Mouse (Mus musculus) lung, postnatal 10 days (tissue): ENCODE measurements around the gene Dirc2.

Source experiments
- DNase-seq: peaks from one replicate; pipeline ENCODE4 v3.0.0; 2021

Dirc2 gene

DNA sequence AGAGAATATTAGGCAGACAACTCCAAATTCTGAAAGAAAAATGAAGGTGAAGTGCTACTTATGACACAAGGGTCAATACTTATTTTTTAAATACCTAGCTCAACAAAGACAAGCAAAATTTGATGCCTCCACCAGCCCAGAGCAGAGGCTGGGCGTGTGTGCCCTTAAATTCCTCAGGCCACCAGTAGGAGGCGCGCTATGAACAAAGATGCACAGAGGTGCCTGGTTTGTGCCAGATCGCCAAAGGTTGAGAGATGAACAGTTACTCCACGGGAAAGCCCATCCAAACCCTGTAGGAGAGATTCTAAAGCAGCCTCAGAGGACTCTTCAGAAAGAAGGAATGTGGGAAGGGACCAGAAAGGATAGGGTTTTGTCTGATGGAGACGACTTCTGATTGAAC lies 35.1 kb downstream of the Dirc2 start:
- DNase-seq = peak; percentile 76

DNA sequence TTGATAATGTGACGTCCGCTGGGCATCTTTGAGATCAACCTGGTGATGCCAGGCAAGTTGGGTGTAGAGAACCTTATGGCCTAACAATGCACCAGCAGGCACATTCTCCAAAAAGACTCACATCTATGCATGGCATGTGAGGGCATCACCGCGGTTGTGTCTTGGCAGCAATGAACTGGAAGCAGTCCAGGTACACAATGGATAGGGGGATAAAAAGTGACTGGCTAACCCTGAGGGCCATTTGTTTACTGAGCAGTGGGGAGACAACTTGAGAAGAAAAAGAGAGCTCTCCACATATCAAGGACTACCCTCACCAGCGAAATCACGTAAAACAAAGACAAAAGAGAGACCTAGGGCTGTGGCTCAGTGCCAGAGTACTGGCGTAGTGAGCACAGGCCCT lies 37.1 kb downstream of the Dirc2 start:
- no peak for DNase-seq

DNA sequence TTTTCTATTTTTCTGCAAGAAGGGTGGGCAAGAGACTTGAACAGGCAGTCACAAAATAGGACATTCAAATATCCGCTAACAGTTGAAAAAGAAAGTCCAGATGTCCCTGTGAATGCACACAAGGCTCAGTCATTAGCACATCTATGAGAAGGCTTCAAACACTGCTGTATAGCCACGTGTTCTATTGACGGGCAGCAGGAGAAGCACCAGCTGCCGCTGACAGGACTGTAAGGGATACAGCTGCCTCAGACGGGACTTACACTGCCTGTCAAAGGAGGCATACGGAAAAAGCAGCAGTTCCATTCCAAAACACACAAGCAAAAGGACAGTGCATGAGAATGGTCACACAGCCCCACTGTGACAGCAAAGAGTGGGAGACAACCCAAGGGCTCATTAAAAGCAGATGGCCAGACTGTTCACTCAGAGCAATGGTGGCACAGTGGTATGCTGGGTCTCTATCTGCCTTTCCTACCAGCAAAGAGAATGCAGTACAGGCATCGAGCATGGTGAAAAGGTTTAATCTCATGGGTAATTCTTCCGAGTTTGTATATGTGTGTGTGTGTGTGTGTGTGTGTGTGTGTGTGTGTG lies 39.9 kb downstream of the Dirc2 start:
- peak; percentile 50 for DNase-seq

DNA sequence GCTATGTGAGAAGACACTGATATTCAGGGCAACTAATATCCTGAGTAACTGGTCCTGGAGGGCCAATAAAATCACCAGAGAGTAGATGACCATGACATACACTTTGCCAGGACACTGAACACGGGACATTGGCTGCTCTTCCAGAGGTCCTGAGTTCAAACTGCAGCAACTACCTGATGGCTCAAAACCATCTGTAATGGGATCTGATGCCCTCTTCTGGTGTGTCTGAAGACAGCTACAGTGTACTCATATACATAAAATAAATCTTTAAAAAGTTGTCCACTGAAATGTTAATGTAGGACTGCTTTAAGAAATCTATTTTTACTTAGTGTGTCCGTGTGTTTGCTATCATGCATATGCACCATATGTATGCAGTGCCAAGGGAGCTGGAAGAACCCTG lies 42.6 kb downstream of the Dirc2 start:
- no peak for DNase-seq

DNA sequence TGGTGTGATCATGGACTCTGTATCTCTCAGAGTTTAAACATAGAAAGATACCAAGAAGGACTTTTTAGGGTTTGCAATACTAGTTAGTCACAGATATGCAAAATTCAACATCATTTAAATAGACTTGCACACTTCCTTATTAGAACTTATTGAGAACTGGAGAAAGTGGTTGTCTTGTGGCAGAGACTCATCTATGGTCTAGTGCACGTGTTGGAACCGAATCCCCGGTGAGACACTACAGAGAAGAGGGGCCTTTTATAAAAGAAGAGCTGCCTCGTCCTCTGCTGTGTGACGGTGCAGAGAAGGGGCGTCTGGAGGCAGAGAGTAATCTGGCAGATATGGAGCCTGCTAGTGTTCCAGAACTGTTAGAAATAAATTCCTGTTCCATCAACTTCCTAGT lies 44.6 kb downstream of the Dirc2 start:
- no peak for DNase-seq

DNA sequence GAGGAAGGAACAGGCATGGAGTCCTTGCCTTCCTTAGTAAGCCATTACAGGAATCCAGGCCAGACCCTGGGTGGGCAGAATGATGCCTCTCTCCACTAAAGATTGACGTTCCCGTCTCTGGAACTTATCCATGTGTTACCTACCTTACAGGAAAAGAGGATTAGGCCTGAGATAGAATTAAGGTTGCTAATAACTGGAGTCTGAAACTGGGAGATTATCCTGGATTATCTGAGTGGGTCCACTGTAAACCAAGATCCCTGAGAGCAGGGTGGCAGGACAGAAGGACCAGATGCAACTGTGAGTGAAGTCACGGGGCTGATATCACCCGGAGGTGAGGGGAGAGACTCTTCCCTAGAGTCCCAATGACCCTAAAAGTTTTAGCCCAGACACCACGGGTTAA lies 51.4 kb downstream of the Dirc2 start:
- DNase-seq = no peak

DNA sequence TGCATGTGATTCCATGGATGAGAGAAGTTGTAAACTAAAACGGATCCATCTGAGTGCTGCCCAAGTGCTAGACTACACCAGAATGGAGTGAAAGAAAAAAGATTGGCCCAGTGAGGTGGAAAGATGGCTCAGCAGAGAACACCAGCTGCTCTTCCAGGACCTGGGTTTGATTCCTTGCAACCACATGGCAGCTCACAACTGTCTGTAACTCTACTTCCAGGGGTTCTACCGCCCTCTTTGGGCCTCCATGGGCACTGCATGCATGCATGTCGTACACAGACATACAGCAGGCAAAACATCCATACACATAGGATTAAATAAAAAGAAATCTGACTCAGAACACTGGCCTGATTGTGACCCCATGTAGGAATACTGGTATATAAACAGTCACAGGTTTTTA lies 52.9 kb downstream of the Dirc2 start:
- no peak for DNase-seq

DNA sequence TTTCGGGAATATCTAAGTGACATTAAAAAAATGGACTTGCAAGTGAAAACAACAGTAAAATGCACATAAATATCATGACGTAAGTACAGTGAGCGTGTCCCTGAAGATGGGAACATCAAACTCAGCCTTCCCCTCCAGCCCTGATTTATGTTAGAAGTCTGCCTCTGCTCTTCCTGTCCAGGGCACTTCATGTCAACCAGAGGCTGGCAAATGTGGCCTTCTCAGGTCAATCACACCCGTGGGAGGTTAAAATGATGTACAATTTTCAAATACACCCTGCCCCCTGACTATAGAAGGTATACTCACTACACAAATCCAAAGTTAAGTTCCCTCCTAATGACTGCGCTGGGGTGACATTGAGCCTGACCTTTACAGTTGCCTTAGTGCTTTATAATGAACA lies 53.4 kb downstream of the Dirc2 start:
- DNase-seq = no peak

DNA sequence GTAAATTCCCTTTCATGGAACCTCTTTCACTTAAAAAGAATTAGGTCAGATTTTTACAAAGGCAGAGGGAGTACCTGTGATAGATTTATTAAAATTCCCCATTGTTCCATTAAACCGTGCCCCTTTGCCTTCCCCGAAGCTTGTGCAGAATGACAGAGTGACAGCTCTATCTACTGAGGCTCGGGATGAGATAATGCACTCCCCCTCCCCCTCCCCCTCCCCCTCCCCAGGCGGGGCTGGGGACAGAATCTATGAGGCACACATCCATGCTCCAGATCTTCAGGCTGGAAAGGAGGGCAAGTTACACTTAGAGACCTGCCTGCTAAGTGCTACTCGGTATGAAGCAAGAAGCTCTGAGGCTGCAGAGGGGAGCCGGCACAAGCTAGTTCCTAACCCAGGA lies 53.8 kb downstream of the Dirc2 start:
- DNase-seq = no peak

DNA sequence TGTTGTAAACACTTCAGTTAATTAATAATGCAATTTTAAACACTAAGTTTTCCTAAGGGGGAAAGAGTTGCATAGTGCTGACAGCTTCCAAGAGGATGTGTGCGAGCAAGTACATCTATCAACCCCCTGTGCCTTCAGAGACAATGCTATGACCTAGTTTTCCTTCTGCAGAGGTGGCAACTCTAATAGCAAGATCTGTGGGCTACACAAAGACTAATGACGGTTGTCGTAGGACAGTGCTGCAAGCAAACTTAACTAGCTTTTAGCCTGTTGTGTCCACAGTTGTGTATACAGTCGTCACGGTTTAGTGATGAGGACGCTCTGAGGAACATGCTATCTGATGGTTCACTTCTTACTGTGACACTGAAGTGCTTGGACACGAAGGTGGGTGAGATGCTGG lies 54.5 kb downstream of the Dirc2 start:
- no peak for DNase-seq

DNA sequence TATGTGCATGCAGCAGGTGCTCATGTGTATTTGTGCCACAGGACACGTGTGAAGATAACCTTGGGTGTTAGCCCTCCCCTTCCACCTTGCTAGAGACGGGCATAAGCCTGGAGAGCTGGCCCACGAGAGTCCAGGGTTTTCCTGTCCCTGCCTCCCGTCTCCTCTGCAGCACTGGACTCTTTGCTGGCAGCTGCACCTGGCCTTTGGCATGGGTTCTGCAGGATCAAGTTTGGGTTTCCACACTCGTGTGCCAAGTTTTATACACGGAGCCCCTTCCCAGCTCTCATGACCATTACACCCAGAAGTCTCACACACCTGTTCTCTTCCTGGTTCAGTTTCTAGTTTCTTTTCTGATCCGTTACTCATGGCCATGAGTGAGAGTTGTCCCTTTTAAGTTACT lies 55.5 kb downstream of the Dirc2 start:
- no peak for DNase-seq

DNA sequence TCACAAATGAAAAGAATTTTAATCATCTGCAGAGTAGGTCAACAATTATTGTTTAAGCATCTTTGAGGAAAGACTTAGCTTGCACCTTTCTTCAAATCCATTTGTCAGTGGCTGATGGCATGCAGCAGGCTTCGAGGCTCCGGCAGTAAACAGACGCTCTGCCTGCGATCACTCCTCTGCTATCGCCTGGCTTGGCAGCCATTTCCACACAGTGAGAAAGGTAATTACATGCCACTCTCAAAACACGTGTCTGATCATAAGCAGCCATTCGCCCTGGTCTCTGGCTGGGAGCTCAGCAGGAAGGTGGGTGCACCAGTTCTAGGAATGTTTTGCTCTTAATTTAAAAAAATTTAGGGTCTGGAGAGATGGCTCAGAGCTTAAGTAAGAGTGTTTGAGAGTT lies 58.2 kb downstream of the Dirc2 start:
- no peak for DNase-seq

DNA sequence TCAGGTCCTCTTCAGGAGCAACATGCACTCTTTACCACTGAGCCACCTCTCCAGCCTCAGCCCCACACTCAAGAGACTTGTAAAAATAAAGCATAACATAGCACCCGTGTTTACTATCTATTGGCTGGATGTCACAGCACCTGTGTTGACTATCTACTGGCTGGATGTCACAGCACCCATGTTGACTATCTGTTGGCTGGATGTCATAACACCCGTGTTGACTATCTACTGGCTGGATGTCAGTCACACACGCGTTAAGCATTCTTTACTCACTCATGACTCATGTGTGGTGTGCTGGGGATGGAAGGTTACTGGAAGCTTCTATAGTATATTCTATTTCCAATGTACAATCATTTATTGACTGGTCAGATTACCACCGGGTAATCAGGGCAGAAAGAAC lies 62.2 kb downstream of the Dirc2 start:
- no peak for DNase-seq

DNA sequence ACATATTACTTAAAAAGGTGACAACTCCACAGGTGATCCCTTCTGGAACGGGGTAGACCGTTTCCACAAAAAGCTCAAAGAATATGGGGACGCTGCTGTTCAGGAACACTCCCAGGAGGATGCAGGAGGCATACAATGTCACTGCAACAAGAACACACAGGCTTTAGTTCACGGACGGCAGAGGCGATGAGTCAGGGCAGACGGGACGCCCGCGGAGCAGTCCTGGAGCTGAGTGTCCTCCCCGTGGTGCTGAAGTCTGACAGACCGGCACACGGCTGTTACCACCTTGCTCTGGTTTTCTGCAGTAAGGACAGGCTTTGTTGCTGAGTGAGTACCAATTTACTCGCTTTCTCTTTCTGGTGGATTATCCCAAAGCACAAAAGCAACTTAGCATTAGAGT lies 64.4 kb downstream of the Dirc2 start:
- no peak for DNase-seq

DNA sequence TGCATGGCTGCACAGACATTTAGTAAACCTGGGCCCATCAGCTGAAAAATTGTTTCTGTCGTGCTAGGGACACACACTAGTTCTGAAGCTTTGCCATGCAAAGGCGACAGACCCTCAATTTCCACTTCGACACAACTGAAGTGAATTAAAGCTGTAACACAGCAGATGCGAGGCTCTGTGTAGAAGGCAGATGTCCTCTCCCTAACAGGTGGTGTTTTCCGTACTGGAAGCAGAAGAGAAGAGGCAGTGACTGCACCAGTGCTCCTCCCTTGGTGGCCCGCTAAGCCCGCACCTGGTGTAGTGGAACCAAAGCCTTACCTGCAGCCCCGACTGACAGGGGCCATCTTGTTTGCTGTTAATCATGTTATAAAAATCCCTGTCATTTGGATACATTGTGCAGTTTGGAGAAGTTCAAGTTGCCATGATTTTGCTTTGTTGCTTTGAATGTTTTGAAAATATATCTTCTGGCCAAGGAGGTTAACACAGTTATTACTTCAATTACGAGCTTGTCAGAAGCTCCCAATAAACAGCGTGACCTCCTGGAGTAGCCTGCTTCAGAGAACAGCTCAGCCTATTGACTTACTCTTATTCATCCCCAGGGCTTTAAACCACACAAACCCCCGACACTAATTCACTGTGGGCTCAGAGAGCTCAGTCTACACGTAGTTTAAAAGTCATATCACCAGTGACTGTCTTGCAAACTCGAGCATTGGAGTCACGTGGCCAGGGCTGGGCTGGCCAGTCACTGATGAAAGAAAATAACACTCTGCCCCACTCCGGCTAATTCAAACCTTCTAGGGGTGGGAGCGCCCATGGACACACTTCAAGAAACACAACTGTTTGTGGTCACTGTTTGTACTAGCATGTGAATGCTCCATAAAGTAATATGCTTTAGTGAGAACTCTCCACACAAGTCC lies 65.1 kb downstream of the Dirc2 start:
- DNase-seq = no peak

DNA sequence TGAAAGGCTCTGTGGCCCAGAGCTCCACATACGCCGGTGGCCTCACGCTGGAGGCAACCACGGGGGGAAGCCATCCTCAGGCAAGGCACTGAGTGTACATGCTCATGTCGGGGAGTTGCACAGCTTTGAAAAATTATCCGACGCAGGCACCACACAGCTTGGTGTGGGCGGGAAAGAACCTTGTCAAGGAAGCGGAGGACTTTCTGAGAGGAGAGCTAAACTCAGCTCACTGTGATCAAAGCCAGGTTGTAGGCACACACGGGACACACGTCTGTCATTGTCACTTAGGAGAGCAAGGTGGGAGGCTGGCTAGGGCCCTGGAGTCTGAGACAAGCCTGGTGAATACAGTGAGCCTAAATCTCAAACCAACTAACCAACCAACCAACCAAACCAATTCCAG lies 67.3 kb downstream of the Dirc2 start:
- DNase-seq = no peak

DNA sequence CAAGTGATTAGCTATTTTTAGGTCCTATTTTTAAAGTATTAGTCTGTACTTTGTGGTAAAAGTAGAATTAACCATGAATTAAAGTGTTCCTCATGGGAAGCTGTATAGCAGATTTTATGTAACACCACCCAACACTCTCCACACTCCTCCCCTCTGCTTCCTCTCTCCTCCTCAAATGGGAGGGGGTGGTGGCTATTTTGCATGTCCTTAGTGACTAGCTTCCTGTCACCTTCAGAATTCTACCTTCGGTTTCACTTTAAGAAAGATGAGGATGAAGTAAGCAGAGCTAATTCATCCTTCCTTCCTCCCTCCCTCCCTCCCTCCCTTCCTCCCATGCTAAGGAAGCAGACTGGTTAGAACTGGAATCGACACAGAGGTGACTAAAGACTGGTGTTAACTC lies 73.1 kb downstream of the Dirc2 start:
- no peak for DNase-seq

DNA sequence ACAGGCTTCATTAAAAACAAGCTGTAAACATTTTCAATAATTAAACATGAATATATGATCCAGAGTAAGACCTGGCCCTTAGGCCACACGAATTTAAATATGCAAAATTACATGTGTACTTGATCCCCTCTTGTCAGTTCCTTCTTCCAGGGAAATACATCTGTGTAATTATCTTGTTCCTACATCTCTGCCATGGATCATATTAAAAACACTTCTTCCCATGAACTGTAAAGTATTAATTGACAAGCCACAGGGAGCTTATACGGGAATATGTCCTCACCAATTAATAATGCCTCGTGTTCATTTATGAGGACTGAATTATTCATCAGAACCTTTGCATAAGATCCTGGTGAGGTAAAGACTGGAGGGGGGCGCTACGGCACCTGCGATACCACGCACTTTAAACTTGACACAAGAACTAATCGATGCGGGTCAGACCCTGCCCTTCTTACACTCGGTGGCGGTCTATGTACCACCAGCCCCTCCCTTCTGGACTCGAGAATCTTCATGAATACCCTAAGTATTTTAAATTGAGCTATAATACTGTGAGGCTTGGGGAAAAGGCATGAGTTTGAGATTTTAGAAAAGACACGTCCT lies 74.8 kb downstream of the Dirc2 start:
- no peak for DNase-seq

DNA sequence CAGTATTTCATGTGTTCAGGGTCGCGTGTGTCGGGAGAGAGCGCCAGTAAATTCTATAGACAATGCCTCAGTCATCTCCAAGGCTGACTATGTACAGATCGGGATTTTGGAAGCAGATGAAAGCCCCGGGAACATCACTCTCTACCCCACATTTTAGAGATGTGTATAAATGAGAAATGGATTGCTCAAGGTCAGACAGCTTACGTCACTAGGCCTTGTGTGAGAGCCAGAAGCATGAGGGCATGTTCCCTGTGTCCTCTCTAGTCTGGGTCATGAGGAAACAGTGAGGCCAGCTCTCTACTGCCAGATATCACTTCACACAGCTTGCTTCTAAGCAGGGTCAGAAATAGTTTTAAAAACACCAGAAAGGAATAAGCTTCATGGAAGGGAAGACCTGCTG lies 77.5 kb downstream of the Dirc2 start:
- DNase-seq = peak; percentile 19

DNA sequence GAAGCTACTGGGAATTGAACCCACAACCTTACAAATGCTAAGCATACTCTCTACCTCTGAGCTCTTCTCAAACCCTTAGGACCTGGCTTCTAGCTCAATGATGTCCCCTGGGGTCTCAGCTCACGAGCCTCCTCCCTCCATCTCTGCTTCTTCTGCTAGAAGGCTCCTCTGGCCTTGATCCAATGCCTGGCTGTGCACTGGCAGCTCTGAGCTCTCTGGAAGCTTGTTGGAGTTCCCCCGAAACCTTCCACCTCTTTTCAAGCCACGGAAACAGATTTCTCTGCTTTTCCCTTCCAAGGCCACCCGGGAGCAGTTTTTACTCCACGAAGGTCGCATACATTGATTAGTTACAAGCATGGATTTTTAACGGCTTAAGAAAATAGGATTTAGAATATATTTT lies 82.7 kb downstream of the Dirc2 start:
- DNase-seq = peak; percentile 22

DNA sequence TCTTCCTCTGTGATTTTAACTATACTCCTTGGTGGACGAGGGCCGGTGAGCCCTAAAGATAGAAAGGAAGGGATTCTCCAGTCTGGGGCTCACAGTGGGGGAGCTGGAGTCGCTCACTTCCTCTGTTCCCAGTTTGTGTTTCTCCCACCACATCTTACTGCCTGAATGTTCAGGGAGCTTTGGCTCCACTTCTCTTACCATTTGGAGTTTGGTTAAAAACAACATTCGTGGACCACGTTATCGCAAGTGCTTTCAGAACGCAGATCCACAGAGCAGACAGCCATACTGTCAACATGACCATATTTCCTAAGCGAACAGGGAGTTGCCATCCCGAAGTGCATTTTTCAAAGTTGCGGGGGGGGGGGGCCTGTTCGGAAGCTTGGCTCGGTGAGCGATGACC lies 84.1 kb downstream of the Dirc2 start:
- DNase-seq = no peak

DNA sequence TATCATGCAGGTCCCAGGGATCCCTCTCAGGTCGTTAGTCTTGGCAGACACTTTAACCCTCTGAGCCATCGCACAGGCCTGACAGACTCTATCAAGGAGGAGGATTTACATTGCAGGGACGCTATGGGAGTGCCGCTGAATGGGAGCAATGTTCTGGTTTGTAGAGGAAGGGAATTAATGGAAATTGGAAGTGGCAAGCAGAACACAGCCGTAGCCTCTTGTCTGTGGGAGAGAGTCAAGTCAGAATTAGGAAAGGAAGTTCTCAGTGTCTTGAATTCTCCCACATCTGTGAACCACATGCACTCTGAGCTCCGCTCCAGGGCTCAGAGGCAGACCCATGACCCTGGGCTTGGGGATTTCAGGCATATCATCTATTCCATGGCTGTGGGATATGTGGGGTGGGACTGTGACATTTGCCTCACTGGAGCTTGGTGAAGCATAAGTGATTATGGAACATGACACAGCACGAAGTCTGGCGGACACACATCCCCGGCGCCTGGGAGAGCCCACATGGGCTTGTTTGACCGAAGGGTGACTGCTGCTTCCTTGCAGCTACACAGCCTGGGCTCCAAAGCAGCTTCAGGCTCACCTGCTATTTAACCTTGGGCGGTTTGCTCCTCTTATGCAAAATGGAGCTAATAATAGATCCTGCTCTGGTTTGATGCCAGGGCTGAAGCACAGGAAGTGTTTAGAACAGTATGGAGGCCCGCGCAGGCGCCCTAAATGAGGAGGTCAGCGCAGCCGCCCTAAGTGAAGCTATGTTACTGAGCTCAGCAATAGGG lies 87.6 kb downstream of the Dirc2 start:
- DNase-seq = no peak

DNA sequence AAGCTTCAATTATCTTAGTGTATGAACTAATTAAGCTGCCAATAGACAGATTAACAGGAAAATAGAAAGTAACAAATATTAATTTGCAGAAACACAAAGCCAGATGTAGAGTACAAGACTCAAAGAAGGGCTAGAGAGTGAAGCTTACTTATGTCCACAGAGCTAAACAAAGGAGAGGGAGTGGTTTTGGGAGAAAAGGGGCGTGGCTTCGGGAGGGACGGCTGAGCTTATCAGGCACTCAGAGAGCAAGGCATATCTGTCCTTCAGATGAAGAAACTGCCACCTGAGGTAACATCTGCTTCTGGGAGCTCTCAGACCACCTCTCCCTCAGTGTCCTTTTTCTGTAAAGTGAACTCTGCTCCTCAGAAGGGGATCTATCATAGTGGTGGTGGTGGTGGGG lies 90.7 kb downstream of the Dirc2 start:
- DNase-seq = no peak
